Mouse (Mus musculus) erythroblast, embryonic 14.5 days (primary cell): ENCODE data around the gene Phkg1.

Experiments
- GATA1 ChIP-seq: IDR thresholded peaks from 2 replicates; pipeline ENCODE4 v1.6.1; 2012; ENCODE audit warnings: low read length, inconsistent platforms, mixed read lengths
- TAL1 ChIP-seq: IDR thresholded peaks from 3 replicates; pipeline ENCODE4 v1.6.1; 2012; ENCODE audit warnings: low read length, inconsistent platforms, mixed read lengths

- no peak for TF ChIP-seq GATA1
- TF ChIP-seq TAL1 = no peak
These were observed 41.9 kb downstream of the Phkg1 start for GRCm38 (mm10) chr5:129856414-129856813.
